Mouse (Mus musculus): ENCODE results near the gene Vat1l. TPM values are rescaled to one million over a fixed set of nuclear protein-coding genes. Genes with fewer than 3 reads are reported as not detected.

Gene Vat1l
- polyA plus RNA-seq, 1 experiment = not detected

GRCm38 (mm10) chr8:114165741-114166140 lies 39.7 kb upstream of the Vat1l start:
- no peak overlapping the region for H3K4me3 ChIP-seq (ENCODE audit: insufficient read depth, poor library complexity, severe bottlenecking)
- H3K79me3 ChIP-seq (ENCODE audit: low read depth) = no peaks in the 10 kb centered on the region
- no peak for TF ChIP-seq FOSL1 (IDR thresholded peaks at IDR 0.05; ENCODE audit: insufficient read depth, low read length, poor library complexity, severe bottlenecking)
- TF ChIP-seq MYOD1 (IDR thresholded peaks at IDR 0.05; ENCODE audit: control insufficient read depth, insufficient read length, low read depth) = no peak
- TF ChIP-seq MAX (IDR thresholded peaks at IDR 0.05) = no peak
- TF ChIP-seq CEBPB (IDR thresholded peaks at IDR 0.05; ENCODE audit: low read depth) = no peak
- TF ChIP-seq MYOG (IDR thresholded peaks at IDR 0.05; ENCODE audit: control insufficient read depth, extremely low read depth, insufficient read length) = no peak
- TF ChIP-seq CTCF (IDR thresholded peaks at IDR 0.05; ENCODE audit: control insufficient read depth, insufficient read depth, insufficient read length) = no peak
- TF ChIP-seq USF1 (IDR thresholded peaks at IDR 0.05; ENCODE audit: low read depth) = no peak
- no peaks in the 10 kb centered on the region for H3K27me3 ChIP-seq (ENCODE audit: control insufficient read depth, insufficient read depth, insufficient read length)
- H3ac ChIP-seq (ENCODE audit: control insufficient read depth, insufficient read length, low read depth) = no peak overlapping the region
- no peaks in the 10 kb centered on the region for H3K79me2 ChIP-seq (ENCODE audit: control insufficient read depth, insufficient read depth)
- no peaks in the 10 kb centered on the region for H3K36me3 ChIP-seq (ENCODE audit: control insufficient read depth, insufficient read depth)

- Histone ChIP-seq H3K79me2 (ENCODE audit: control insufficient read depth, insufficient read depth) (no peaks in the 10 kb centered on the region), H3ac (ENCODE audit: control insufficient read depth, insufficient read length, low read depth) (no peak overlapping the region), H3K79me3 (ENCODE audit: low read depth) (no peaks in the 10 kb centered on the region), H3K4me3 (ENCODE audit: insufficient read depth, poor library complexity, severe bottlenecking) (no peak overlapping the region), H3K27me3 (ENCODE audit: control insufficient read depth, insufficient read depth, insufficient read length) (no peaks in the 10 kb centered on the region), H3K36me3 (ENCODE audit: control insufficient read depth, insufficient read depth) (no peaks in the 10 kb centered on the region)
- TF ChIP-seq MAX (IDR thresholded peaks at IDR 0.05) (no peak), CTCF (IDR thresholded peaks at IDR 0.05; ENCODE audit: control insufficient read depth, insufficient read depth, insufficient read length) (no peak), MYOG (IDR thresholded peaks at IDR 0.05; ENCODE audit: control insufficient read depth, extremely low read depth, insufficient read length) (no peak), MYOD1 (IDR thresholded peaks at IDR 0.05; ENCODE audit: control insufficient read depth, insufficient read length, low read depth) (no peak), CEBPB (IDR thresholded peaks at IDR 0.05; ENCODE audit: low read depth) (no peak), FOSL1 (IDR thresholded peaks at IDR 0.05; ENCODE audit: insufficient read depth, low read length, poor library complexity, severe bottlenecking) (no peak), USF1 (IDR thresholded peaks at IDR 0.05; ENCODE audit: low read depth) (no peak)
Measured at GRCm38 (mm10) chr8:114176721-114177120, 28.7 kb upstream of the Vat1l start.

GRCm38 (mm10) chr8:114193334-114193733 lies 12.1 kb upstream of the Vat1l start:
- TF ChIP-seq MAX (IDR thresholded peaks at IDR 0.05) = no peak
- TF ChIP-seq CEBPB (IDR thresholded peaks at IDR 0.05; ENCODE audit: low read depth) = no peak
- no peak for TF ChIP-seq USF1 (IDR thresholded peaks at IDR 0.05; ENCODE audit: low read depth)
- TF ChIP-seq CTCF (IDR thresholded peaks at IDR 0.05; ENCODE audit: control insufficient read depth, insufficient read depth, insufficient read length) = no peak
- no peak for TF ChIP-seq MYOD1 (IDR thresholded peaks at IDR 0.05; ENCODE audit: control insufficient read depth, insufficient read length, low read depth)
- no peak overlapping the region for H3ac ChIP-seq (ENCODE audit: control insufficient read depth, insufficient read length, low read depth)
- H3K27me3 ChIP-seq (ENCODE audit: control insufficient read depth, insufficient read depth, insufficient read length) = no peaks in the 10 kb centered on the region
- no peak overlapping the region for H3K4me3 ChIP-seq (ENCODE audit: insufficient read depth, poor library complexity, severe bottlenecking)
- no peaks in the 10 kb centered on the region for H3K36me3 ChIP-seq (ENCODE audit: control insufficient read depth, insufficient read depth)
- H3K79me2 ChIP-seq (ENCODE audit: control insufficient read depth, insufficient read depth) = no peaks in the 10 kb centered on the region
- H3K79me3 ChIP-seq (ENCODE audit: low read depth) = no peaks in the 10 kb centered on the region

GRCm38 (mm10) chr8:114198990-114199389 lies 6.4 kb upstream of the Vat1l start:
- no peak overlapping the region for H3ac ChIP-seq (ENCODE audit: control insufficient read depth, insufficient read length, low read depth)
- TF ChIP-seq MYOD1 (IDR thresholded peaks at IDR 0.05; ENCODE audit: control insufficient read depth, insufficient read length, low read depth) (no peak), MAX (IDR thresholded peaks at IDR 0.05) (no peak), CEBPB (IDR thresholded peaks at IDR 0.05; ENCODE audit: low read depth) (no peak), USF1 (IDR thresholded peaks at IDR 0.05; ENCODE audit: low read depth) (no peak), FOSL1 (IDR thresholded peaks at IDR 0.05; ENCODE audit: insufficient read depth, low read length, poor library complexity, severe bottlenecking) (no peak), CTCF (IDR thresholded peaks at IDR 0.05; ENCODE audit: control insufficient read depth, insufficient read depth, insufficient read length) (no peak)
- H3K27me3 ChIP-seq (ENCODE audit: control insufficient read depth, insufficient read depth, insufficient read length) = no peaks in the 10 kb centered on the region
- H3K4me3 ChIP-seq (ENCODE audit: insufficient read depth, poor library complexity, severe bottlenecking) = no peak overlapping the region
- no peaks in the 10 kb centered on the region for H3K79me3 ChIP-seq (ENCODE audit: low read depth)
- H3K36me3 ChIP-seq (ENCODE audit: control insufficient read depth, insufficient read depth) = no peaks in the 10 kb centered on the region
- no peaks in the 10 kb centered on the region for H3K79me2 ChIP-seq (ENCODE audit: control insufficient read depth, insufficient read depth)

DNA sequence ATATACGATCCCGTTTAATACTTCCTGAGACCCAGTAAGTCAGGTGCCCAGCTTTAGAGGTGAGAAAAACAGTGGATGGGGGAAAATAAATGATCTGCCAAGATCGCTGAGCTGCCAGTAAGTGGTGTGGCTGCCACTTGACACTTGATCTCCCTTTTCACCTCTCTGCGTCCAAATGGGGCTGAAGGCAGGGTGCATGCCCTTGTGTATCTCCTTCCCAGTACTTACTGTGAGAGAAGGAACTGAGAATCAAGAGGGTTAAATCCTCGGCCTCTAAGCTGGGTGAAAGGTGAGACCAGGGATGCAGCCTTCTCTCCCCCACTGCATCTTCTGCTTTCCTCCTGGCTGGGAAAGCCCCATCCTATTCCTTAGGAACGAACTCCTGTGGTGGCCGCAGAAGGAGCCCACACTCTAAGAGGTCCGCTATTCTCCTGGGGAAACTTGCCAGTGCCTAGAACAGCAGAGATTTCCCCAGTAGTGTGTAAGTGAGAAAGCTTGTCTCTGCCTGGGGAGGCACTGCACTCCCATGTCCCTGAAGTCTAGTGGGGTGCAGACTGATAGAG lies 1.1 kb downstream of the Vat1l start:
- TF ChIP-seq MYOD1 (IDR thresholded peaks at IDR 0.05; ENCODE audit: control insufficient read depth, insufficient read length, low read depth) (no peak), CTCF (IDR thresholded peaks at IDR 0.05; ENCODE audit: control insufficient read depth, insufficient read depth, insufficient read length) (no peak), MYOG (IDR thresholded peaks at IDR 0.05; ENCODE audit: control insufficient read depth, extremely low read depth, insufficient read length) (no peak), USF1 (IDR thresholded peaks at IDR 0.05; ENCODE audit: low read depth) (no peak), FOSL1 (IDR thresholded peaks at IDR 0.05; ENCODE audit: insufficient read depth, low read length, poor library complexity, severe bottlenecking) (no peak), MAX (IDR thresholded peaks at IDR 0.05) (no peak), CEBPB (IDR thresholded peaks at IDR 0.05; ENCODE audit: low read depth) (no peak)
- Histone ChIP-seq H3K4me3 (ENCODE audit: insufficient read depth, poor library complexity, severe bottlenecking) (no peak overlapping the region), H3K79me3 (ENCODE audit: low read depth) (no peaks in the 10 kb centered on the region), H3K79me2 (ENCODE audit: control insufficient read depth, insufficient read depth) (no peaks in the 10 kb centered on the region), H3ac (ENCODE audit: control insufficient read depth, insufficient read length, low read depth) (no peak overlapping the region), H3K27me3 (ENCODE audit: control insufficient read depth, insufficient read depth, insufficient read length) (no peaks in the 10 kb centered on the region), H3K36me3 (ENCODE audit: control insufficient read depth, insufficient read depth) (no peaks in the 10 kb centered on the region)

- no peaks in the 10 kb centered on the region for H3K79me2 ChIP-seq (ENCODE audit: control insufficient read depth, insufficient read depth)
- no peaks in the 10 kb centered on the region for H3K79me3 ChIP-seq (ENCODE audit: low read depth)
- no peak overlapping the region for H3K4me3 ChIP-seq (ENCODE audit: insufficient read depth, poor library complexity, severe bottlenecking)
- no peaks in the 10 kb centered on the region for H3K36me3 ChIP-seq (ENCODE audit: control insufficient read depth, insufficient read depth)
- H3K27me3 ChIP-seq (ENCODE audit: control insufficient read depth, insufficient read depth, insufficient read length) = no peaks in the 10 kb centered on the region
- no peak overlapping the region for H3ac ChIP-seq (ENCODE audit: control insufficient read depth, insufficient read length, low read depth)
- TF ChIP-seq CEBPB (IDR thresholded peaks at IDR 0.05; ENCODE audit: low read depth) (no peak), FOSL1 (IDR thresholded peaks at IDR 0.05; ENCODE audit: insufficient read depth, low read length, poor library complexity, severe bottlenecking) (no peak), CTCF (IDR thresholded peaks at IDR 0.05; ENCODE audit: control insufficient read depth, insufficient read depth, insufficient read length) (no peak)
Measured at GRCm38 (mm10) chr8:114207026-114207425, 1.6 kb downstream of the Vat1l start.
